Mouse (Mus musculus) erythroblast, embryonic 14.5 days (primary cell): ENCODE measurements around the gene Mras. TPM values are rescaled to one million over a fixed set of nuclear protein-coding genes. Genes with fewer than 3 reads are reported as not detected.

Source experiments
- H3K27me3 ChIP-seq: 2 replicates; pipeline ENCODE4 v1.6.1; 2012; ENCODE audit warnings: inconsistent platforms; ENCODE audit not compliant: control insufficient read depth
- H3K36me3 ChIP-seq: 2 replicates; pipeline ENCODE4 v1.6.1; 2012; ENCODE audit warnings: mild to moderate bottlenecking, inconsistent platforms; ENCODE audit not compliant: control insufficient read depth
- H3K4me1 ChIP-seq: 2 replicates; pipeline ENCODE4 v1.6.1; 2012; ENCODE audit warnings: inconsistent platforms; ENCODE audit not compliant: control insufficient read depth
- H3K4me3 ChIP-seq: replicated peaks from 2 replicates; pipeline ENCODE3; 2012; ENCODE audit warnings: moderate library complexity, mild to moderate bottlenecking, inconsistent platforms
- H3K9me3 ChIP-seq: 2 replicates; pipeline ENCODE4 v1.6.1; 2012; ENCODE audit warnings: low read length, inconsistent platforms, mixed read lengths; ENCODE audit not compliant: control insufficient read depth
- GATA1 ChIP-seq: IDR thresholded peaks from 2 replicates; pipeline ENCODE4 v1.6.1; 2012; ENCODE audit warnings: low read length, inconsistent platforms, mixed read lengths
- TAL1 ChIP-seq: IDR thresholded peaks from 3 replicates; pipeline ENCODE4 v1.6.1; 2012; ENCODE audit warnings: low read length, inconsistent platforms, mixed read lengths
- polyA plus RNA-seq: library from polyadenylated mRNA; stranded (reverse); fragments of >175 nt; gene quantifications from 2 replicates; pipeline ENCODE4 v1.2.3, GENCODE M21; 2012

Mras gene
- 0.01 TPM in 1 of 2 replicates, not detected in the other for polyA plus RNA-seq

DNA sequence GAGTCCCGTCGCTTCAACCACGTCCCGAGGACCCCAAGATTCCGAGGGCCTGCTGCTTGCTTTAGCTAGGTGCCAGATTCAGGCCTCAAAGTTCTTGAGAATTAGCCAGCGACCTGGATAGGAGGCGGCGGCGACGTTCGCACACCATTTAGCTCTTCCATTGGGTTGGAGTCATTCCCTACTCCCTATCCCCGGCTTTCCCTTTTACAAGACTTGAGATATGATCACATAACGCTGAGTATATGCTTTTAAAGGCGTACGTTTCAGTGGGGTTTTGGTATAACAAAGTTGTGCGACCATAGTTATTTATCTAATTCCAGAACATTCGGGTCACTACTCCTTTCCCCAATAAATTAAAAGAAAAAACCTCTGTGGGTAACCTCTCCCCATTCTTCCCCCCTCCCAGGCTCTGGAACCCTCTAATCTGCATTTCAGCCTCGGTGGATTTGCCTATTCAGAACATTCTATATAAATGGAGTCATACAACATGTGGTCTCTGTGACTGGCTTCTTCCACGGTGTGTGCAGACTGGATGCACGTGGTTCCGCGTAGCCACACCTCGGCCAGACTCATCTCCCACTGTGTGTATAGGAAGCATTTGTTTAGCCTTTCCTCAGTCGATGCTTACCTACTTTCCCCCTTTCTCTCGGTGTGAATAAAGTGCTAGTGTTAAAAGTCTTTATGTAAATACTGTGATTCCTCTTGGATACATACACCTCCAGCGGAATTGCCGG lies at the start of gene Mras:
Mras (minus strand) TSS at position 351 of the 734 bp plus-strand sequence.
- Histone ChIP-seq H3K36me3 (no peaks in the 10 kb centered on the region), H3K4me3 (peak within 1 kb of the TSS; percentile 55), H3K4me1 (peaks cover 4% of the 10 kb centered on the region), H3K27me3 (peaks cover 51% of the 10 kb centered on the region), H3K9me3 (peaks cover 6% of the 10 kb centered on the region)
- no peak for TF ChIP-seq TAL1
- no peak for TF ChIP-seq GATA1

DNA sequence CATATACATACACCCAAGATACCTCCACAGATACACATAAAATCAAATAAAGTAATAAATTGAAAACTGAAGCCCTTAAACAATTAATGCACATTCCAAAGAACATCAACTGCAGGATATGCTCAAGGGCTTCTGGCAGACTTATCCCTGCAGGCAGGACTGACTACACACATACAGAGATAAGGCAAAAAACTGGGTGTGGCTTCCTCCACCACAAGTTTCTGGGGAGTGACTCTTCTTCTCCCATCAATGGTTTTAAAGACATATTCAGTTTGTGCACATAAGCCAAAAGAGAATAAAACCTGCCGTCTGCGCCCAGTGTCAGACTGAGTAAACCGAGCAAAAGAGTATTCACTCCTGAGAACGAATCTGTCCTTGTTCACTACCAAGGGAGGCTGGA lies 48.0 kb upstream of the Mras start:
- 0 out of 2 replicates have a peak, but pooled peaks have one; percentile 28 for TF ChIP-seq GATA1
- TF ChIP-seq TAL1: no peak
- peaks cover 27% of the 10 kb centered on the region for H3K4me1 ChIP-seq
- H3K9me3 ChIP-seq: no peaks in the 10 kb centered on the region
- no peak overlapping the region for H3K4me3 ChIP-seq
- H3K36me3 ChIP-seq: peaks cover 82% of the 10 kb centered on the region
- H3K27me3 ChIP-seq: no peaks in the 10 kb centered on the region

DNA sequence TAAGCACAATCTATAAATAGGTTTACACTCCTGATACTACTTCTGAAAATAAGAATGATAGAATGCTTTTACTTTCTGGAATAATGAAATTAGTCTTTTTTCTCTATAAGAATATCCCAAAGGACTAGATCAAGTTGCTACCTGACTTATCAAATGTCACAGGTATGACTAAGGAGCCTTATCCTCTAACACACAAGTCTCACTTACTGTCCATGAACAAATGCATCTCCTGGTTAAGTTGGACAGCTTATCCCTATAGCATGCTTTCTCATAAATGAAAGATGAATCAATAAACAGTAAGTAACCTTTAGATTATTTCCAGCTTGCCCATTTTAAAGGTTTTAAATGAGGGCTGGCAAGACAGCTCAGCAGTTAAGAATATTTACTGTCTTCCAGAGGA lies 47.5 kb upstream of the Mras start:
- H3K36me3 ChIP-seq: peaks cover 78% of the 10 kb centered on the region
- no peak overlapping the region for H3K4me3 ChIP-seq
- TF ChIP-seq TAL1 (no peak), GATA1 (no peak)
- no peaks in the 10 kb centered on the region for H3K9me3 ChIP-seq
- H3K4me1 ChIP-seq: peaks cover 27% of the 10 kb centered on the region
- no peaks in the 10 kb centered on the region for H3K27me3 ChIP-seq

DNA sequence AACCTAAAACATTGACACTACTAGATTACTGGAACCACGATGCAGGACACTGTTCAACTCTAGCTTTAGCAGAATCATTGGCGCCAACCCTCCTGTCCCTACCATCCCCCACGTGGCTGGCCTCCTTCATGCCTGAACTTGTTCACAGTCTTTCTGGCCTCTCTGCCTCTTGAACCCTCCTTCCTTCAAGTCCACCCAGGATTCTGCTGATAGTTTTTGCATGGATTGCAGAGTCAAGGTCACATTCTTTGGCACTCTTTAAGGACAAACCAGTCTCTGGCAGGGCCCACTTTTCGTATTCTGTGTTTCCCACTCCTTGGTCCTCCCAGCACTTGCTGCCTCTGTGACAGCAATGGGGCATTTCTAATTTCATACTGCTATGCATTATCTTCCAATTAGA lies 46.0 kb upstream of the Mras start:
- TF ChIP-seq GATA1: no peak
- no peak for TF ChIP-seq TAL1
- H3K36me3 ChIP-seq: peaks cover 71% of the 10 kb centered on the region
- peaks cover 33% of the 10 kb centered on the region for H3K4me1 ChIP-seq
- H3K4me3 ChIP-seq: no peak overlapping the region
- H3K27me3 ChIP-seq: no peaks in the 10 kb centered on the region
- no peaks in the 10 kb centered on the region for H3K9me3 ChIP-seq

DNA sequence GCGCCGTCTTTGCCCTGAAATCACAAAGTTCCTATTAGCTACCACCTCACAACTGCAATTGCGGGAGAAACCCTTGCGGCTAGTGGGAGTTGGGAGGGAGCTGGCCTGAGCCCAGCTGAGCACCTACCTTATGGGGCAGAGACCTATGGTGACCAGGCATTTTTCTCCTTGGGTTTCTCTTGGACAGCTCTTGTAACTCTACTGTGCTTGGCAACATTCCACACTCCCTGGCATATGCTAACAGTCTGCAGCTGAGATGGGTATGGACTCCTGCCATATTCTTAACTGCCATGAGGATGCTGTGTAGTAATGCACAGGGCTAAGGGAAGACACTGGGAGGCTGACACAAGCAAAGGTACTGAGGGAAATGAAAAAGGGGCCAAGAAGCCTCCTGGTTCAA lies 43.6 kb upstream of the Mras start:
- H3K36me3 ChIP-seq: peaks cover 52% of the 10 kb centered on the region
- H3K9me3 ChIP-seq: no peaks in the 10 kb centered on the region
- H3K27me3 ChIP-seq: no peaks in the 10 kb centered on the region
- TF ChIP-seq TAL1 (no peak), GATA1 (no peak)
- H3K4me1 ChIP-seq: peaks cover 26% of the 10 kb centered on the region
- no peak overlapping the region for H3K4me3 ChIP-seq

DNA sequence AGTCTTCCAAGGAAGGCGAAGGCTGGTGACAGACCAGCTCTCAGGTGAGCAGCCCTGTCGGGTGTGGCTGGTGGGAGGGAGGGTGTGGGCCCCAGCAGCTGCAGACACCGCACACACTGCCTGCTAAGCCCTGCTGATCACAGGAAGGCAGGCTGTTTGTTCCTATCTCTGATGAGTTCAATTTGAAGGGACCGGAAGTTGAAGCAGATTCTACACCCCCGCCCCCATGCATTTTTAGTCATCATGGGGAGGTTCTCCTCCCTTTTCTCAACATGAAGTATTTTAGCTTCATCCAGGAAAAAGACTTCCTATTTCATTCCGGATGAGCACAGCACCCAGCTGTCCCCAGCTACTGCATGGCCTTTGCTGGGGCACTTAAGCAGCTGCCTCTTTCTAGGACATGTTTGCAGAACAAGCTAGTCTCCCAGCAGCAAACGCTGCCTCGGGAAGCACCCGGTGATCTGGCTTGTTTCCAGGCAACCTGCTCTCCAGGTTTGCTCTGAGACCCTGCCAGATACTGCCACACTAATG lies 42.1 kb upstream of the Mras start:
- TF ChIP-seq GATA1: no peak
- no peak for TF ChIP-seq TAL1
- no peak overlapping the region for H3K4me3 ChIP-seq

DNA sequence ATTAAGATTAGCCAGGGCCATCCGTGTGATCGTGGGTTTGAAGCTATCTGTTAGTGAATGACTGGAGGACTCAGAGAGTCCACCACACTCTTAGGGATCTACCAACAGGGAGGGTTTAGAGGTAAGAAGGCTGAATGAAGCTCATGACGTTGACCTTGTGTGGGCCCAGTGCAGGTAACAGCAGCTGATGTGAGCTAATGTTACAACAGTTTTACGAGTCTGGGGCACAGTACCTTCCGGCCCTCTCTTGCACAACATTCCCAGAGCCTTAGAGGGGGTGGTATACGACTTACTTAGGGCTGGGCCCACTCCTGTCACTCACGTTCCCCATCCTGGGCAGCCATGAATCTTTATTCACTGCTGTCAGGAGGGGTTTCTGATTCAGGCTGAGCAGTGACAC lies 34.2 kb upstream of the Mras start:
- Histone ChIP-seq H3K4me1 (peaks cover 15% of the 10 kb centered on the region), H3K4me3 (no peak overlapping the region), H3K9me3 (no peaks in the 10 kb centered on the region), H3K36me3 (peaks cover 14% of the 10 kb centered on the region), H3K27me3 (no peaks in the 10 kb centered on the region)
- TF ChIP-seq GATA1: no peak
- no peak for TF ChIP-seq TAL1

More for the DNA sequence above, 42.1 kb upstream of the Mras start:
- H3K9me3 ChIP-seq: no peaks in the 10 kb centered on the region
- H3K4me1 ChIP-seq: peaks cover 11% of the 10 kb centered on the region
- no peaks in the 10 kb centered on the region for H3K27me3 ChIP-seq
- H3K36me3 ChIP-seq: peaks cover 57% of the 10 kb centered on the region

DNA sequence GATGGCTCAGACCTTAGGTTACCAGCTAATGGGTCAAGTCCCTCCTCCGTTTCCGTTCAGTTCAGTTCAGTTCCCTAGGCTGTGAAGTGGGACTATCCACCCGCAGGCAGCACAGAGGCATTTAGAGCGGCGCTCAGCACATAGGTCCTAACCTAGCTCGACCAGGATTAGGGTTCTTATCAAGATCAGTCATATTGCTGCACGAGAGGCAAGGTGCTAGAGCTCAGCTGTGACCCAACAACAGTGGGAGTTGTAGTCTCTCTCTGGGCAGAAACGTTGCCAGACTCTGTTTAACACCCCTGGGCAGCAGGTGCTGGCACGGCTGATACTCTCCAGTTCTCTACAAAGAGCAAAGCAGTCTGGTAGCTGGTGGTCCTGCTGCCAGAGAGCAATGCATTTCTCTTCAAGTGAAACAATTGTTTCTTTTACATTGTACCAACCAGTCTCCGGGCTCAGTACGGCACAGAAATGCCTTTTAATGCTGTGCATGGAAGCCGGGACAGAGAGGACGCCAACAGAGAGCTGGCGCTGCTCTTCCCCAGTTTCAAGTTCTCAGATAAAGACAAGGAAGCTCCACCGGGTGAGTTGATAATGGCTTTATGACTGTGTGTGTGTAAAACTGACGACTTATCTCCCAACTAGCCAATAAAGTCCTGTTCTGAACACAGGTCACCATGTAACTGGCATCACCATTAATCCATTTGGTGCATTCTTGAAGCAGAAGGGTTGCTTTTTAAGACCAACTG lies 33.3 kb upstream of the Mras start:
- no peaks in the 10 kb centered on the region for H3K9me3 ChIP-seq
- peaks cover 8% of the 10 kb centered on the region for H3K36me3 ChIP-seq
- H3K27me3 ChIP-seq: no peaks in the 10 kb centered on the region
- H3K4me1 ChIP-seq: peaks cover 15% of the 10 kb centered on the region
- peak overlapping the region; percentile 39 for H3K4me3 ChIP-seq
- TF ChIP-seq GATA1: peak; percentile 46; the same call in 1 of the 2 replicates
- no peak for TF ChIP-seq TAL1

DNA sequence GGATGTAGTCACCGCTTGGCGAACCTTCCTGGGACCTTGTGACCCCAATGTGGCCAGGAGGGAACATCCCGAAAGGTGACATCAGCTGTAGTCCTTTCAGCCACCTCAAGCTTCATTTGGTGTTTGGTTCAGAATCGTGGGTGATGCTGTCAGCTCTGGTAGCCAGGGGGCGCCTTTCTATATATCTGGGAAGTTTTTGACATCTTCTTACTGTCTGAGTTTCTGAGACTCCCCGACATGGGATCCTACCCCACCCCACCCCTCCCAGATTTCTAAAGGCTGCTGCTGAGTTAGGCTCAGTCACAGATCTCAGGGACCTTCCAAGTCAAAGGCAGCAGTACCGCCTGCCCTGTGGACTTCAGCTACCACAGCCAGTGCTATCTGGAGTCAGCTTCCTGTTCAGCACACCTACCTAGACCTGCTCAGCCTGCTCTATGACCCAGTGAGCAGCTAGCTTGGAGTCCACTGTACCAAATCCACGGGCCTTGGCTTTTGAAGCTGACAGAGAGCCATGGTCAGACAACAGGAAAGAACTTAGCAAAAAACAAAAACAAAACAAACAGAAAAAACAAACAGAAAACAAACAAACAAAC lies 32.6 kb upstream of the Mras start:
- TF ChIP-seq TAL1: no peak
- TF ChIP-seq GATA1: no peak
- peaks cover 2% of the 10 kb centered on the region; the same call in 1 of the 2 replicates for H3K36me3 ChIP-seq
- H3K4me1 ChIP-seq: peaks cover 15% of the 10 kb centered on the region
- peak overlapping the region; percentile 39 for H3K4me3 ChIP-seq
- H3K27me3 ChIP-seq: no peaks in the 10 kb centered on the region
- H3K9me3 ChIP-seq: no peaks in the 10 kb centered on the region
